Comparison of ENCODE assay signal across 9 mouse cellular contexts in the genomic region with DNA sequence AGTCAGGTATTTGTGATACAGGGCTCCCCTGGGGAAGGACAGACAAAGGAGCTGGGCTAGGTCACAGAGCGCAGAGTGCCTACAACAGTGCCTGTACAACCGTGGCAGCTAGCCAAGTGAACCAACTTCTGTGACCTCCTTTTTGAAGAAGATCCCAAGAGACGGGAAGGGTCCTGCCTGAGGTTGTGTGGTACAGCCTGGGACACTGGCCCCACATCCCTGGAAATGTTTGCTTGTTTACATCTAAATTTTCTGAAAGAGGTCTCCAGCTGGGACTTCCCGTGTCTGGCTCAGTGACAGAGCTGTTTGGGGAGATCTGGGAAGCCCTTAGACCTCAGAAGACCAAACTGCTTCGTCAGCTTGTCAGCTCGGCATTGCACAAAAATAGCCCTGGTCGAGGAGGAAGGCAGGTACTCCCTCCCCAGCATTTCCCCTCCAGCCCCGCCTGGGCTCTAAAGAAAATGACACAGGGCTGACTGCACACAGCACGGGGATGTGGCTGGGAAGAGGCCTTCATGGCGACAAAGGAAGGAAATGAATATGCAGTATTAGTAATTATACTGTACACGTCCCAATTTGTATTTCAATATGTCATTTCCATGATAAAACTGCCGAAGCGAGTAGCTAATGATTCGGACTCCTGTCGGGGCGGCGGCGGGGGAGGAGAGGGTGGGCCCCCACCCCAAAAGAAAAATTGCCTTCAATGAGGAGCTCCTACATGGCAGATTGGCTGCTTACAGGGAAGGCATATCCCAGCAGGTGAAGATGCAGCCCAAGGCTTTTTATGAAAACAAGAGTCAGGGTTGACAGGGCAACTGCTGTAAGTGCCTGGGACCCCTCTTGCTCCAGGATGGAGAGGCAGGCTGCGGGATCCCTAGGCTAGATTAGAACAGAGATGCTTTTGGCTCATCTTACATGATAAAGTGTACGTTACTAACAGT. TPM values are rescaled to one million over a fixed set of nuclear protein-coding genes. Genes with fewer than 3 reads are reported as not detected.
DNase-seq lines count a peak whose midpoint lies in the region; ATAC-seq and TF ChIP-seq lines count a peak whose summit lies in the region.
"Had no signal": no experiment of that assay in that cellular context is flagged by ENCODE, and none has a peak within 500 bp of the region (broad histone marks: within the 10 kb centered on the region; RNA-seq: fewer than 3 reads in every experiment).

No protein-coding gene starts in this region.

- H3K9me3 ChIP-seq in hindbrain, embryonic 10.5 days = no peaks in the 10 kb centered on the region
- no peaks in the 10 kb centered on the region for H3K9me3 ChIP-seq in liver, postnatal 0 days (ENCODE audit: low read length)

- WGBS in hindbrain, embryonic 10.5 days = 35% methylated on average over 20 of the region's 20 CpGs
- WGBS in liver, postnatal 0 days (ENCODE audit: insufficient replicate concordance) = 30% methylated on average over 20 of the region's 20 CpGs

- H3K36me3 ChIP-seq in hindbrain, embryonic 10.5 days = no peaks in the 10 kb centered on the region
- no peaks in the 10 kb centered on the region for H3K36me3 ChIP-seq in liver, postnatal 0 days (replicated peaks; ENCODE audit: insufficient read depth, low read length)

- H3K9ac ChIP-seq in liver, postnatal 0 days (replicated peaks) = no peak overlapping the region

- H3K4me3 ChIP-seq in hindbrain, embryonic 10.5 days = no peak overlapping the region
- no peak overlapping the region for H3K4me3 ChIP-seq in liver, postnatal 0 days (ENCODE audit: low read depth, low read length)
- H3K4me3 ChIP-seq: erythroblast, embryonic 14.5 days had no signal

- no peak for TF ChIP-seq EP300 in liver, postnatal 0 days (IDR thresholded peaks at IDR 0.05; ENCODE audit: low read depth)

- no peak for TF ChIP-seq CTCF in liver, postnatal 0 days (IDR thresholded peaks at IDR 0.05; ENCODE audit: low read depth)

- DNase-seq in adrenal gland, postnatal 10 days = peak; percentile 34
- no peak for DNase-seq in adrenal gland, postnatal 25 days
- DNase-seq in spleen, postnatal 36 days (ENCODE audit: low spot score in 2 of 2) = peak; percentile 7 to 25
- no peak for DNase-seq in spleen, postnatal 14 days (ENCODE audit: low spot score in 2 of 2)
- no peak for DNase-seq in hindbrain, embryonic 10.5 days (ENCODE audit: low spot score)
- DNase-seq in liver, postnatal 0 days = peak; percentile 51
- no peak for DNase-seq in layer of hippocampus, postnatal 25 days (ENCODE audit: extremely low spot score in 1 of 2, low spot score in 1 of 2)
- no peak for DNase-seq in ovary, postnatal 10 days (ENCODE audit: low spot score)

- H3K4me1 ChIP-seq in hindbrain, embryonic 10.5 days (replicated peaks) = peaks cover 19% of the 10 kb centered on the region
- H3K4me1 ChIP-seq in liver, postnatal 0 days (ENCODE audit: insufficient read depth) = peaks cover 5% of the 10 kb centered on the region

- peak overlapping the region; percentile 32; the same call in 1 of the 2 replicates for H3K4me2 ChIP-seq in liver, postnatal 0 days (ENCODE audit: low read depth, low read length)

- H3K27me3 ChIP-seq in hindbrain, embryonic 10.5 days (ENCODE audit: insufficient read depth, poor library complexity, severe bottlenecking) = peaks cover 12% of the 10 kb centered on the region; the same call in 1 of the 2 replicates
- no peaks in the 10 kb centered on the region for H3K27me3 ChIP-seq in liver, postnatal 0 days (ENCODE audit: insufficient read depth, low read length)

- H3K27ac ChIP-seq in hindbrain, embryonic 10.5 days = peak overlapping the region; percentile 23; the same call in 1 of the 2 replicates
- peak overlapping the region; percentile 57 for H3K27ac ChIP-seq in liver, postnatal 0 days (ENCODE audit: low read depth)

- peak; percentile 69 for ATAC-seq in liver, postnatal 0 days

RNA-seq across cellular contexts. Expression of a gene that starts 25.8 kb away (rescaled TPM):
- 10 to 100 TPM; 31.0 to 31.7 TPM for total RNA-seq in adrenal gland, postnatal 10 days (2021)
- 33.6 and 40.2 TPM in 2 replicates for total RNA-seq in adrenal gland, postnatal 25 days (2021)
- polyA plus RNA-seq in hindbrain, embryonic 10.5 days (2016; fragmentation: Nextera tagmentation; extraction: Ambion mirVana) = 33.3 and 47.9 TPM in 2 replicates
- 24.4 and 24.5 TPM in 2 replicates for polyA plus RNA-seq in liver, postnatal 0 days (2015; fragmentation: Nextera tagmentation; extraction: Ambion mirVana)
- 10 to 100 TPM; 57.7 to 68.2 TPM for total RNA-seq in layer of hippocampus, postnatal 25 days (2021)

Comparison
In these comparisons a context has a peak if more than half of its experiments do, and no peak if none do; other contexts are left out.
1. DNase-seq: peak in adrenal gland, postnatal 10 days (single experiment), spleen, postnatal 36 days (2 of 2) and liver, postnatal 0 days (single experiment); none in adrenal gland, postnatal 25 days (single experiment), spleen, postnatal 14 days (0 of 2), hindbrain, embryonic 10.5 days (single experiment), layer of hippocampus, postnatal 25 days (0 of 2) and ovary, postnatal 10 days (single experiment).